Mouse (Mus musculus): ENCODE data around the gene Gxylt1.
A peak's percentile ranks its signal among the peaks of the same experiment; 100 is the strongest.
"Not testable (repeated sequence)": the region's sequence is repeated elsewhere in the genome, so short reads cannot be mapped to it uniquely, and the experiment has no call there.

Gxylt1 gene

DNA sequence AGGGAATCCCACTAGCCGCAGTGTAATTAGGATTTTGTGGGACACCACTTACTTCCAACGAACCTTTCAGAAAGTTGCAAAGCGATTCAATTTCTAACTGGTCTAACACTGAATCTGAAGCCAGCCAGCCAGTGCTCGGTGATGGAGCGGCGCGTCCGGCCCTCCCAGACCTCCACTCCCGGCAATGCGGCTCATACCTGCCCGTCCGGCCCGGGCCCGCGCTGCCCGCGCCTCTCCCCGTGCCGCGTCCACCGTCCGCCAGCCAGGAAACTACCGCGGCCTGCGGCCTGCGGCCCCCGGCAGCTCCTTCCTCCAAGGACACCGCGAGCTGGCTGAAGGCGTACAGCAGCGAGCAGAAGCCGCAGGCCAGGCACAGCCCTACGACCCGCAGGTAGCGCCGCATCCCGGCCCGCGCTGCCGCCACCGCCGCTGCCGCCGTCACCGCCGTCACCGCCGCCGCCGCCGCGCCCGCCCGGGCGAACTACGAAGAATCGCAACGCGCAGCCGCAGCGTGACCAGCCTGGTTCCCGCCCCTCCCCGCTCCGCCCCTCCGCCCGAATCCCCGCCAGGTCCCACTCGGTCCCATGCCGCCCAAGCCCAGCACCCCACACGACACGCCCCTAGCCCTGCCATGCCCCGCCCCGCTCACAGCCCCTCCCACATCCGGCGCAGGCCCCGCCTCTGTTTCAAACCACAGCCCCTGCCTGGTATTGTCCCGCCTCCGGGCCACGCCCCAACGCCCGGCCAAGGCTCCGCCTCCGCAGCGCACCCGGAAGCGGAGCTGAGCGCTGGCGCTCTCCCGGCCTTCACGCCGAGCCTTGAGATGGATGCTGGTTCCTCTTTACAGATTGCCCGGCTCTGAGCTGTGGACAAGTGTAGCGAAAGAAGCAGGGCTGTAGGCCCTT, at the start of gene Gxylt1:
Gxylt1 (minus strand) TSS at position 501 of the 905 bp plus-strand sequence.
- DNase-seq (ENCODE audit: low spot score in 2 of 2): peak; percentile 97 to 100

DNA sequence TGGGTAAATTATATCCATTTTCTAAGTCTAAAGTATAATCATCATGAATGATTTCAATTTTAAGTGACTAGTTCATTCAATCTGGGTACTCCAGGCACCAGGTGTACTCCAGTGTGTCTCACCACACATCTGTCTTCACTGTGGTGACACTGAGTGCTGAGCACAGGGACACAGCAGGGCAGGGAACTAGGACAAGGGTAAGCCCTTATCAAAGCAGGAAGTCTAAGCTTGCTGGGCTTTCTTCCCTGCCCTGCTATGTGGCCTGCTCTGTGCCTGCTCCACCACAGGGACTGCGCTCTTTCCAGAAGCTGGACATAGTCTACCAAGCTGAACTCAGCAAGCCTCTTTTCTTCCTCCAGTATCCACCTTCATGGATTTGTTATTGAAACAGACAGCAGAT, 43.8 kb upstream of the Gxylt1 start:
- no peak for DNase-seq (ENCODE audit: low spot score in 2 of 2)

DNA sequence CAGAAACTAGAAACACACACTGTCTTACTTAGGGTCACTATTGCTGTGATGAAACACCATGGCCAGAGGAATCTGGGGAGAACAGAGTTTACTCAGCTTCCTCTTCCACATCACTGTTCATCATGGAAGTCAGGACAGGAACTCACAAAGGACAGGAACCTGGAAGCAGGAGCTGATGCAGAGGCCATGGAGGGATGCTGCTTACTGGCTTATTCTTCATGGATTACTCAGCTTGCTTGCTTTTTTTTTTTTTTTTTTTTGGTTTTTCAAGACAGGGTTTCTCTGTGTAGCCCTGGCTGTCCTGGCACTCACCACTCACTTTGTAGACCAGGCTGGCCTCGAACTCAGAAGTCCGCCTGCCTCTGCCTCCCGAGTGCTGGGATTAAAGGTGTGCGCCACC, 35.3 kb upstream of the Gxylt1 start:
- DNase-seq (ENCODE audit: low spot score in 2 of 2): not testable (repeated sequence)

DNA sequence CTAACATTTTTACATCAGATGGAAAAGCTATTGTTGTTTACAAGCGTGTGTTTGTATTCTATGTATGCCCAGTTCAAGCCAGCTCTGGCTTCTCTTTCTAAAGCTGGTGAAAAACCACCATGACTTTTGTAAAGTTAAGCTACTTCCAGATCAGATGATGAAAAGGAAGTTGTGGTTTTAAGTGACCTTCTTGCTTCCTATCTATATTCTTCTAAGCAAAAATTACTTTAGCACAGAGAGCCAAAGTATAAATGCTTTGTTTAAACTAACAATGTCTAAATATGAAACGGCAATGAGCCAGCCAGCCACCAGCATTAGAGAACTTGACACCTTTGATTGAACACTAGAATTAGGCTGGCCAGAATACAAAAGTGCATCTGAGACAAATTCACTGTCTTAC, 23.2 kb upstream of the Gxylt1 start:
- DNase-seq (ENCODE audit: low spot score in 2 of 2): no peak

DNA sequence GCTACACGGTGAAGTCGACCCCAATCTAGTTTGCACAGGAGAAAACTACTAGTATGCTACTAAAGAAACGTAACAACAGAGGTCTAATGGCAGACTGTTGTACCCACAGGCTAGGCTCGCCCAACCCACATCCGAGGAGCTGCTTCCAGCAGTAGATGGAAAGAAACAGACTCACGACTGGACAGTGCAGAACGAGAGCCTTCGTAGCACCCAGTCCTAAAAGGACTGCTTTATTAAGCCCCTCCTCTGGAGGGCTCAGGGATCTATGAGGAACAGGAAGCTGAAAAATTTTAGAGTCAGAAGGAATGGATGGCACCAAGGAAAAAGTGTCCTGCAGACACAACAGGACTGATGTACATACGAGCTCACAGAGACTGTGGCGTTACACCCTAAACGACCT, 19.5 kb upstream of the Gxylt1 start:
- DNase-seq (ENCODE audit: low spot score in 2 of 2): no peak

DNA sequence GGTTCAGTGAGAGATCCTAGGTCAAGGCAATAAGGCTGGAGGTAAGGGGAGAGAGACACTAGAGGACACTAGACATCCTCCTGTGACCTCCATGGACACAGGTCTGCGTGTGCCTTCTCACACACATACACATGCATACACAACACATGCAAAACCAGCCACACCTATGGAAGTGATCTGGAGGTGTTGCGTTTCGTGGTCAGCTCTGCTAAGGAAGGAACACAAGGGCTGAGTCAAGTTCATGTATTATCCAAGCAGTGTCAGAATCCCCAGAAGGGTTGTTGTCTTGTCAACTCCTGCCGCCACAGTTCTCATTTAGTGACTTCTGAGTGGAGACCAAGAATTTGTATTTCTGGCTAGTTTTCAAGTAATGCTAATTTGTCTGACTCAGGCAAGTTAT, 13.3 kb upstream of the Gxylt1 start:
- DNase-seq (ENCODE audit: low spot score in 2 of 2): no peak

DNA sequence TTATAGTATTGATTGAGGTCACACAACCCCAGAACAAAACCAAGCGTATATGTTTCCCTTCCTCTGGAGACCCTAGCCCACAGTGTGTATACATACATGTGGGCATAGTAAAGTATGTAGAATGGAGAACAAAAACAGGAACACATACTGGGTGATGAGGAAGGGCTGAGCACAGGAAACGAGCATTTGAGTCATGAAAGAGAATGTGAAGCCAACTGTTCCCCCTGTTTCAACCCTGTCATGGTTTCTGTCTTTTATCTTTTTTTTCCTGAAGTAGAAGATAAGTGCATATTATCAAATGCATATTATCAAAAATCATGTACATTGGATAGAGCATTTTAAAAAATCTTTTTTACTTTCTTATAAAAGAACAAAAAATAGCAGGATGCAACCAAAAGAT, 12.6 kb upstream of the Gxylt1 start:
- DNase-seq (ENCODE audit: low spot score in 2 of 2): no peak

DNA sequence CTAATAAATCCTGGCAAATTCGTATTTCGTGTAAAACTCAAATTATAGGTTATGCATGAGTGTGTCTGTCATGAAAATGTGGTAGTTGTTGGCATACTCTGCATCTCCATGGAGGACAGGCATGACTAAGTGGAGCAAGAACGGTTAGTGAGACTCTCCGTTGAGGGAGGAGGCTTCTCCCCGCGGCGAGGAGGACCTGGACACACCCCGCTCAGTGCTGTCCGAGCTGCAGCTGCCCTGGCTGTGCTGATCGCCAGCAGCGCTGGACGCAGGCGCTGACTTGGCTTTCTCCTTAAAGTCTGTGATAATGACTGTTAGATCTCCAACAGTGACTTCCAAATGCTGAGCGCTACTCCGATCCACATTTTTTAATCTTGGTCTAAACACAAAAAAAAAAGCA, 10.3 kb upstream of the Gxylt1 start:
- DNase-seq (ENCODE audit: low spot score in 2 of 2): no peak

DNA sequence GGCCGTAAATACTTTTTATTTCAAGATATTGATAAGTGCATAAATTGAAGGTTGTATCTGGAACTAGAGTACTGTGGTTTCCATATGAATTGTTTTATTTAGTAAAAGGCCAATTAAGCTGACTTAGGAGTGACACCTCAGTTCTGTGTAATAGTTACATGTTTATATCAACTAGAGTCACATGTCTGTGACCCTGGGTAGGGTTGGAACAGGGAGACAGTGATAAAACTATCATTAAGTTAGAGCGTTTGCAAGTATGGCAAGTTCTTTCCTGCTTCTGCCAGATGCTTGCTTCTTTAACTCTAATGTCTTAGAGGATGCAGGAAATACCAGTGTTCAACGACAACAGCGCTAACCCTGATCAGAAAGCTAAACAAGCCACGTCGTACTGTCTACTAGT, 9.3 kb upstream of the Gxylt1 start:
- DNase-seq (ENCODE audit: low spot score in 2 of 2): no peak

DNA sequence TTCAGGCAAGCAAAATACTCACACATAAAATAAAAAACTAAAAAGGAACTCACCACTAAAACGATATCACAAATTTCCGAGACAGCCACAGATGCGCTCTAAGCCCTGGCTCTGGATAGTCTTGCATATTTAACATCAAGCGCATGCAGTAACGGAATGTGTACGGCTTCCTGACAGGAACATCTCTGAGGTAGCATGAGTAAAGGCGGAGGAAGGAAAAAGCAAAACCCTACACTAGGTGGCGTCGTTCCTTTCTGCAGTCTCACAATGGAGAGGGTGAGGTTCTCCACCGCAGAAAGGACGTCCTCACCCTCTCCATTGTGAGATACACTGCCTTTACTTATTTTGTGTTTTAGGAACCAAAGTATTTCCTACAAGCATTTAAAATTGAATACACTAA, 8.4 kb upstream of the Gxylt1 start:
- DNase-seq (ENCODE audit: low spot score in 2 of 2): no peak

DNA sequence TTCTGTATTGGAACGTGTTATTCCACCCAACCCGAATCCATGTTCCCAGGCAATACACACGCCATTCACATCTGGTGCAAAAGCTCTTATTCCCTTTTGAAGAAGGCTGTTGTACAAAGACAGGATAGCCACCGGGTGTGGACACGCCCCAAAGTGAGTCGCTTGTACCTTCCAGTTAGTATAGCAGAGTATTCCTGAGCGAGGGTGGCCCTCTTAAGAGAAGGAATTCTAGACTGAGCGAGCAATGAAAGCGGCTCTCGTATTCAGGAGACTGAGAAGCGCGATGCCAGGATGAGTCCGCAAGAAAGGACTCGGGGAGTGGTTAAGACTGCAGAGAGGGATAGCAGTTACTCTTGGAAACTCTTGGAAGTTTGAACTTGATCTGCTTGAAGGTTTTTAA, 1.3 kb upstream of the Gxylt1 start:
- no peak for DNase-seq (ENCODE audit: low spot score in 2 of 2)

DNA sequence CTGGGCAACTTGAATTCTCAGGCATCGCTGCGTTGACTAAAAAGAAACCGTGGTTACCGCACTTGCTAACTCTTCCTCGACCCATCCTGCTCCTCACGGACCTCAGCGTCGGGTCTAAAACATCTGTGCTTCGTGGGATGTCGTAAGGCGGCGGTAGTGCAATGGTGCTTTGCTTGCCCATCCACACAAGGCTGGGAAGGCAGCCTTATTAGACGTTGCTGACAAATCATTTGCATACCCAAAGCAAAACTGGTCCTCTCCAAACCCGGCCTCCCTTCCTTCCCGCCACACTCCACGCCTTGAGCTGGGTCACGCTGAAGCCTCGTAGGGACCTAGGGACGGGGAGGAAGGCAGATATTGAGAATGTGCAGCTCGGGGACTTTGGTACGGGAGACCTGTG, 644 bp upstream of the Gxylt1 start:
- DNase-seq (ENCODE audit: low spot score in 2 of 2): no peak

DNA sequence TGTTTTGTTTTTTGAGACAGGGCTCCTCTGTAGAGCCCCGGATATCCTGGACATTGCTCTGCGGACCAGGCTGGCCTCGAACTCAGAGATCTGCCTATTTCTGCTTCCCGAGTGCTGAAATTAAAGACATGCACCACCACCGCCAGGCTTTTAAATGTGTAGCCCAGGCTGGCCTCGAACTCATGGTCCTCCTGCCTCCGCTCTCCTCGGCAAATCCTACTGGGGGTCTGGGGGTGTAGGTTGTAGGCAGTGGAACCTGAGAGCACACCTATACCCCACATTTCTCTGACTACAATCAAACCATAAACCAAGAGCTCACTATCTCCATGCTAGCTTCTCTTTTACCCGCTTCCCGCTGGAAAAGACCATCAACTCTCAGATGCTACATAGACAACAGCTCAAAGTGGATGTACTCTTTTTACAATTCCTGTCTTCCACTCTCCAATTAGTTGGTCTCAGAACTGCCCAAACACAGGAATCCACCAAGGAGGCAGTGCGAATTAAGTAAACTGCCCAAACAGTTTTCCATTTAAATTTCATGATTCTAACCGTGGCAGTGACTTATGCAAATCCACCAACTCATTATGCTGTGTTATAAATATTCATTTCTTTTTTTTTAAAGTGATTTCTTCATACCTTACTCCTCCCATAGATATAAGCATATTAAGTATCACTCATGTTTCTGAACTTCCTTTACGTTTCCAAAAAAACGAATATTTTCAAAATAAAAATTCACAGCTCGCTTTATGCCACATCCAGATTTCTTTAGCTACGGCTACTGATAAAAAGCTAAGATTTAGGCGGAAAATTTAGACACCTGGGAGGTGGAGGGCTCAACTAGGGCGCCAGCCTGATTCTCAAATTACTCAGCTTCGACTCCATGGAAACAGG, 946 bp downstream of the Gxylt1 start:
- no peak for DNase-seq (ENCODE audit: low spot score in 2 of 2)

DNA sequence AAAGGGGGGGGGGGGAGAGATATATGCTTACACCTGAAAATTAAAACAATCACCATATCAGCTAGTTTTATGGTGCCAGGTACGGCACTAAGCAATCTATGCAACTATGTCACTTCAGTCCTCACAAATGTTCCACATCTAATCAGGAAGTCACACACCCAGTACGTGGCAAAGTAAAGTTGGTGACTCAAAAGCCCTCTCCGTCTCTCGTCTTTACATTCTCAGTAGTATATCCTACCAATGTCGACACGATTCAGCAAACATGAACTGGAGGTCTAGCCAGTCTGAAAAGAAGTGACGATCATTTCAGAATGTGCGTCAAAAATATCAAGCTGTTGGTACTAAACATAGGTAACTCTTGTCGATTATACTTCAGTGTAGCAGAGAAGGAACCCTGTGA, 2.0 kb downstream of the Gxylt1 start:
- DNase-seq (ENCODE audit: low spot score in 2 of 2): no peak

DNA sequence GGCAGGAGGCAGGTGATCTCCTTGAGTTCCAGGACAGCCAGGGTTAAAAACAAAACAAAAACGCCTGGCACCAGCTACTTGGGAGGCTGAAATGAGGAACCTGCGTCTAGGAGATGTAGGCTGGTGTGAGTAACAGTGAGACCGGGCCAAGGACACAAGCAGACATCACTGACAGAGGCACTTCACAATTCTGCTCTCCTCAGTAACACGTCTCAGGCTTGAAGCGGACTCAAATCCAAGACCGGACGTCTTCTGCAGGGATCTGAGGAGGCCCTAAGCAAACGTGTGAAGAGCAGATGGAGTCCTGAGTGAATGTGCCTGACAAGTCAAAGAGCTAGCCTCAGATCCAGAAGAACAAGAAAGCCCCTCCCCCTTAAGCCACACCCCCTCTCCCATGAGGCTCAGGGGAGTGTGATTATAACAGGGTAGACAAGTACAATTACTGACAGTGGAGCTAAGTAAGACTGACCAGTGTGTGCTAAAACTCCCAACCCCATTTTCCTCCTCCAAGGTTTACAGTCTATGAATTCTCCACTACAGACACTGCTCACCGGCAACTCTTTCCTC, 4.6 kb downstream of the Gxylt1 start:
- no peak for DNase-seq (ENCODE audit: low spot score in 2 of 2)

DNA sequence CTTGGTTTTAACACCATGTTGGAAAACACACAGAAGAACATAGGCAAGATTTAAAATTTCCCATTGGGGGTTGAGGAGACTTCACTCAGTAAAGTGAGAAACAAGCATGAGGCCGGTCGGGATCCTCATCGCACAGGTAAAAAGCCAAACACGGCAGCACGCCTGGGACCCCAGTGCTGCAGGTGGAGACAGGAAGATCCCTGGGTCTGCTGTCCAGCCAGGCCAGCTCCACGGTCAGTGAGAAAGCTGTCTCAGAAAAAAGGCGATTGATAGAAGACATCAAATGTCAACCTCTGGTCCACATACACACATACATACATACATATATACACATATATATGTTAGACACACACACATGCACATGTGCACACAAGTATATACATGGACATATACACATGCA, 5.4 kb downstream of the Gxylt1 start:
- no peak for DNase-seq (ENCODE audit: low spot score in 2 of 2)

DNA sequence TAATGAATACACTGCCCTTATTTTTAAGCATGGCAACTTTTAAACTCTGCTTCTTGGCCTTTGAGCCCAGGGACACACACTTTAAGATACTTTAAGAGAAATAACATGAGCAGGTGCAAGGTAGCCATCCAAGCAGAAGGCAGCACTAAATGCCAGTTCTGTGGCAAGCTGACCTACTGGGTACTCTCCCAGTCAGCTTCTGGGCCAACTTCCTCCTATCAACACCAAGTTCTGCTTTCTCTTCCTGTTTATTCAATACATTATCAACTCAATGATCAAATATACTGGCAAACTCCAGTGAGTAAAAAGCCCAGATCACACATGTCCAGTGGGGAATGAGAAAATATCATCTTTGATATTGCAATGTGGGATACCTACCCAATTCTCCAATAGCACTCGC, 7.0 kb downstream of the Gxylt1 start:
- no peak for DNase-seq (ENCODE audit: low spot score in 2 of 2)

DNA sequence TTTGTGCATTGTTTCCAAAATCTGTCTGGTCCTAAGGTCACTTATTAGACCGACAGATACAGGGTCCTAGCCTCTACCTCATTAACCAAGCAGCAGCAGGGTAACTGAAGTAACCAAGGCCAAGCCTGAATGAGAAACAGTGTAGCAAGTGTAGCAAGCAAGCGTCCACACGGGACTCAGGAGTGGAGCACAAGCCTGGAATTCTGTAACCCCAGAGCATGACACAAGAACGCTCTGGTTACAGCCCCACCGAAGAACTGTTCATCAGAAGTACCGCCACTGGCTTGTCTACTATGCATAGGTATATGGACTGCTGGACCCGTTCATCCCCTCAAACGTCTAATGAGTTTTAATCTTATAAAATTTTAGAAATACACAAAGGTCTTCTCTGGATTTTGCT, 7.5 kb downstream of the Gxylt1 start:
- DNase-seq (ENCODE audit: low spot score in 2 of 2): no peak

DNA sequence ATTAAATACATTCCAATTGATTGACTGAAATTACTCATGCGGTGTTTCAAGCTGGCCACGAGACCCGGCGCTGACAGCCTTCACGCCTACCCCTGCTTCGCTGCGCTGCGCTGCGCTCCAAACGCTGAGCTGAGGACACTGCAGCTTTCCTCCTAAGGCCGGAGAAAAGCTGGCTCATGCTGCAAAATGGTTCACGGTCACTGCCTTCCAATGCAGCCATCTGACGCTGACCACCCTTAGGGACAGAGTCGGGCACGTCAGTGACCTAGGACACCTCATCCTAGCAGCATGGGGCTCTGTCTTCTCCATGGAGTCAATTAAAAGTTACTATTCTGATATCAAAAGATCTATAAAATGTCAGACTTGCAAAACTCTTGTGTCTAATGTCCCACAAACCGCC, 8.6 kb downstream of the Gxylt1 start:
- DNase-seq (ENCODE audit: low spot score in 2 of 2): no peak

DNA sequence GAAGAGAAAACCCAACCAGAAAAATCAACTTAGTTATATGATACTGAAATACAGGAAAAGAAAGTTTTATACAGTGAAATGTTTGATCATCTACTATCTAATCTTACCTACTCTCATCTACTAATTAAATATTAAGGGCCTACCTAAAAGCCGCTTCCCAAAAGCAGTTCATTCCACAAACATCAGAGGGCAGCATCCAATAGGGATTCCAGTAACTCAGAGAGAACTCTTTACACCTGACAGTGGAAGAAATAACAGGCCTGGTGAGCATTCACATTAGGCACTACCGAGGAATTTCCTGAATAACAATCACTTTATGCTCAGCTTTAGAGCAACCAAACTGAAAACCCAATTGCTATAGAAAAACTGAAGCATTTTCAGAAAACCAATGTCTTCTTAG, 9.3 kb downstream of the Gxylt1 start:
- DNase-seq (ENCODE audit: low spot score in 2 of 2): peak in 1 of 2 experiments; percentile 61

DNA sequence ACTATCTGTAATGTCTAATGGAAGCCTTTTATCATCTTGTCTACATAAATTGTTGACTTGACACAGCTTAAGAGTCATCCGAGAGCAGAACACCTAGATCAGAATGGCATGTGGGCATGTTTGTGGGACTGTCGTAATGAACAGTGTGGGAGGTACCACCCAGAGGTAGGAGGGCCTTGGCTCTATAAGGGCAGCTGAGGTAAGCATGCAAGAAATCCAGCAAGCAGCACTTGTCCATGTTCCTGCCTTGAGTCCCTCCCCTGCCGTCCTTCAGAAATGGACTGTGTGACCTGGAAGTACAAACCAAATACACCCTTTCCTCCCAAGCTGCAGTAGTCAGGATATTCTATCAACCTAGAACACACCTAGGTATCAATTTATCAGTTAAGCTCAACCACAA, 9.7 kb downstream of the Gxylt1 start:
- DNase-seq (ENCODE audit: low spot score in 2 of 2): no peak

DNA sequence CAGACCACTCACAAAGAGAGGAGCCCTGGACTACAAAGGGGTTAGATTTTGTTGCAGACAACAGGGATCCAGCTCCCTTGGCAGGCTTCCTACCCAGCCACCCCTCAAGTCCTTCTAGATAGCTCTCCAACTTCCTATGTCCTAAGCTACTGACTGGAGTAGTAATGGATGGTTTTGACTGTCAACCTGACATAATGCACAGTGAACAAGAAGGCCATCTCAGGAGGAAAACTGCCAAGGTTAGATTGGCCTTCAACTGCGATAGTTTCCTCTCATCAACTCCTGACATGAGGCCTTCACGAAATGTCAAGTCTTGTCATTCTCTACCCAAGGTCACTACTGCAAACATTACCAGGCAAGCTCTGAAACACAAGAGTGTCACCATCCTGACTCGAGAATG, 10.8 kb downstream of the Gxylt1 start:
- no peak for DNase-seq (ENCODE audit: low spot score in 2 of 2)

DNA sequence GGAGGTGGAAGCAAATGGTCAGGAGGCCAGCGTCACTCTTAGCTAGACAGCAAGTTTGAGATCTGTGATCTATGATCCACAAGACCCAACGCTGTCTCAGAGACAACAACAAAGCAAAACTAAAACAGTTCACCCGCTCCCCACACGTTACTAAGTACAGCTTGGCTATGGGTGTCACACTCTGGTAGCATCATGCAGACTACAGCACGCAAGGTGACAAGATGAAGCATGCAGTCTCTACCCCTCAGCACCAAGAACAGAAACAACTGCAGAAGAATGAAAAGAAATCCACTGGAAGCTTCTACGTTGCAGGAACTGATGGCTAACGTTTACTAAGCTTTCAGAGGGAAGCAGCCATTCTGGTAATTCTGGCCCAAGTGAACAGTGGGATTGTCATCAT, 11.4 kb downstream of the Gxylt1 start:
- DNase-seq (ENCODE audit: low spot score in 2 of 2): no peak
